Mouse (Mus musculus) MEL (cell line): ENCODE measurements around the gene Psmd9. TPM values are rescaled to one million over a fixed set of nuclear protein-coding genes. Genes with fewer than 3 reads are reported as not detected.

Source experiments
- DNase-seq: peaks from one replicate; pipeline ENCODE4 v3.0.0; 2011; ENCODE audit warnings: low read depth, low spot score
- H3K27ac ChIP-seq: 2 replicates; pipeline ENCODE4 v1.5.1; 2012; ENCODE audit warnings: low read depth, mild to moderate bottlenecking, control low read depth, low read length, moderate library complexity; ENCODE audit not compliant: control insufficient read depth
- H3K27me3 ChIP-seq, 2 experiments: fragments of 150-350 bp in 1 of 2; sonication (generic) in 1 of 2; 2 replicates each; pipeline ENCODE4 v1.6.1; 2012; ENCODE audit warnings: low read length in 2 of 2, mild to moderate bottlenecking in 2 of 2, improper control_type of control experiment in 1 of 2, moderate library complexity in 1 of 2; ENCODE audit not compliant: insufficient read depth in 2 of 2, control insufficient read depth in 1 of 2
- H3K36me3 ChIP-seq, 2 experiments: 2 replicates each; pipeline ENCODE4 v1.6.1; 2012 to 2014; ENCODE audit warnings: low read length in 2 of 2, improper control_type of control experiment in 1 of 2, inconsistent platforms in 1 of 2, mild to moderate bottlenecking in 1 of 2; ENCODE audit not compliant: insufficient read depth in 2 of 2, control insufficient read depth in 1 of 2
- H3K4me1 ChIP-seq, 2 experiments: fragments of 150-350 bp in 1 of 2; sonication (generic) in 1 of 2; 2 replicates each; pipeline ENCODE4 v1.6.1; 2012; ENCODE audit warnings: low read length in 2 of 2, improper control_type of control experiment in 1 of 2, mild to moderate bottlenecking in 1 of 2; ENCODE audit not compliant: insufficient read depth in 2 of 2, control insufficient read depth in 1 of 2
- H3K4me3 ChIP-seq, 2 experiments: fragments of 150-350 bp in 1 of 2; sonication (generic) in 1 of 2; 2 replicates each; pipeline ENCODE4 v1.5.1; 2012; ENCODE audit warnings: low read depth in 2 of 2, low read length in 2 of 2, mild to moderate bottlenecking in 2 of 2, moderate library complexity in 2 of 2, control low read depth in 1 of 2, improper control_type of control experiment in 1 of 2; ENCODE audit not compliant: control insufficient read depth in 1 of 2, insufficient read depth in 1 of 2
- H3K79me2 ChIP-seq: 2 replicates; pipeline ENCODE4 v1.6.1; 2012; ENCODE audit warnings: mild to moderate bottlenecking, low read length, moderate library complexity; ENCODE audit not compliant: control insufficient read depth, poor library complexity, insufficient read depth
- H3K9ac ChIP-seq: 2 replicates; pipeline ENCODE4 v1.6.1; 2012; ENCODE audit warnings: low read depth, mild to moderate bottlenecking, control low read depth, low read length, moderate library complexity; ENCODE audit not compliant: control insufficient read depth, poor library complexity, severe bottlenecking
- H3K9me3 ChIP-seq: fragments of 150-350 bp; sonication (generic); replicated peaks from 2 replicates; pipeline ENCODE4 v1.6.1; 2012; ENCODE audit warnings: mild to moderate bottlenecking, low read length, improper control_type of control experiment, moderate library complexity; ENCODE audit not compliant: insufficient read depth
- BHLHE40 ChIP-seq: IDR thresholded peaks from 2 replicates; pipeline ENCODE4 v1.6.1; 2012; ENCODE audit warnings: low read depth, mild to moderate bottlenecking, inconsistent platforms, low read length, improper control_type of control experiment, borderline replicate concordance
- CHD1 ChIP-seq: IDR thresholded peaks from 2 replicates; pipeline ENCODE4 v1.6.1; 2012; ENCODE audit warnings: low read depth, mild to moderate bottlenecking, inconsistent platforms, low read length, improper control_type of control experiment
- CHD2 ChIP-seq: IDR thresholded peaks from 2 replicates; pipeline ENCODE4 v1.6.1; 2011; ENCODE audit warnings: low read length, improper control_type of control experiment
- ELF1 ChIP-seq: IDR thresholded peaks from 2 replicates; pipeline ENCODE4 v1.6.1; 2014; ENCODE audit warnings: low read depth, mild to moderate bottlenecking, inconsistent platforms, low read length, improper control_type of control experiment, moderate library complexity
- EP300 ChIP-seq, 2 experiments: IDR thresholded peaks; 2 replicates each; pipeline ENCODE4 v1.6.1; 2011; ENCODE audit warnings: improper control_type of control experiment in 2 of 2, low read length in 2 of 2, low read depth in 1 of 2, mild to moderate bottlenecking in 1 of 2
- ETS1 ChIP-seq: IDR thresholded peaks from 2 replicates; pipeline ENCODE4 v1.6.1; 2012; ENCODE audit warnings: low read depth, mild to moderate bottlenecking, inconsistent platforms, low read length, improper control_type of control experiment, moderate library complexity
- GATA1 ChIP-seq: IDR thresholded peaks from 2 replicates; pipeline ENCODE4 v1.6.1; 2011; ENCODE audit warnings: low read depth, low read length, improper control_type of control experiment
- HCFC1 ChIP-seq: IDR thresholded peaks from 2 replicates; pipeline ENCODE4 v1.6.1; 2012; ENCODE audit warnings: low read depth, mild to moderate bottlenecking, inconsistent platforms, low read length, improper control_type of control experiment, moderate library complexity
- JUND ChIP-seq: IDR thresholded peaks from 2 replicates; pipeline ENCODE4 v1.6.1; 2011; ENCODE audit warnings: low read depth, mild to moderate bottlenecking, improper control_type of control experiment, low read length
- KAT2A ChIP-seq: conservative IDR thresholded peaks from 2 replicates; pipeline ENCODE4 v1.6.1; 2012; ENCODE audit warnings: low read depth, low read length, improper control_type of control experiment, inconsistent platforms
- MAFK ChIP-seq: IDR thresholded peaks from 2 replicates; pipeline ENCODE4 v1.6.1; 2011; ENCODE audit warnings: low read depth, mild to moderate bottlenecking, low read length, improper control_type of control experiment, borderline replicate concordance
- MEF2A ChIP-seq: IDR thresholded peaks from 2 replicates; pipeline ENCODE4 v1.6.1; 2014; ENCODE audit warnings: low read depth, mild to moderate bottlenecking, inconsistent platforms, low read length, improper control_type of control experiment; ENCODE audit not compliant: poor library complexity, insufficient replicate concordance, severe bottlenecking; ENCODE audit errors: extremely low read depth
- MXI1 ChIP-seq: IDR thresholded peaks from 2 replicates; pipeline ENCODE4 v1.6.1; 2011; ENCODE audit warnings: mild to moderate bottlenecking, low read depth, low read length, improper control_type of control experiment
- MYB ChIP-seq: IDR thresholded peaks from 2 replicates; pipeline ENCODE4 v1.6.1; 2011; ENCODE audit warnings: mild to moderate bottlenecking, low read depth, low read length, improper control_type of control experiment
- NELFE ChIP-seq: IDR thresholded peaks from 2 replicates; pipeline ENCODE4 v1.6.1; 2011; ENCODE audit warnings: low read depth, low read length, improper control_type of control experiment
- NRF1 ChIP-seq: IDR thresholded peaks from 2 replicates; pipeline ENCODE4 v1.6.1; 2014; ENCODE audit warnings: low read depth, mild to moderate bottlenecking, inconsistent platforms, low read length, improper control_type of control experiment, moderate library complexity; ENCODE audit not compliant: poor library complexity, insufficient read depth, severe bottlenecking
- POLR2A ChIP-seq, 2 experiments: IDR thresholded peaks; 2 replicates each; pipeline ENCODE4 v1.6.1; 2011 to 2012; ENCODE audit warnings: low read length in 2 of 2, mild to moderate bottlenecking in 2 of 2, control low read depth in 1 of 2, improper control_type of control experiment in 1 of 2, low read depth in 1 of 2, moderate library complexity in 1 of 2; ENCODE audit not compliant: control insufficient read depth in 1 of 2, insufficient read depth in 1 of 2, poor library complexity in 1 of 2
- POLR2AphosphoS2 ChIP-seq: IDR thresholded peaks from 2 replicates; pipeline ENCODE4 v1.6.1; 2011; ENCODE audit warnings: low read length, improper control_type of control experiment
- RAD21 ChIP-seq: IDR thresholded peaks from 2 replicates; pipeline ENCODE4 v1.6.1; 2011; ENCODE audit warnings: mild to moderate bottlenecking, low read depth, low read length, improper control_type of control experiment
- SIN3A ChIP-seq: IDR thresholded peaks from 2 replicates; pipeline ENCODE4 v1.6.1; 2012; ENCODE audit warnings: low read length, improper control_type of control experiment, inconsistent platforms
- TAL1 ChIP-seq: IDR thresholded peaks from 2 replicates; pipeline ENCODE4 v1.6.1; 2012; ENCODE audit warnings: mild to moderate bottlenecking, inconsistent platforms, low read length, moderate library complexity, mixed read lengths
- TBP ChIP-seq: IDR thresholded peaks from 2 replicates; pipeline ENCODE4 v1.8.0; 2011; ENCODE audit warnings: low read depth, low read length, improper control_type of control experiment
- TCF12 ChIP-seq: IDR thresholded peaks from 2 replicates; pipeline ENCODE4 v1.6.1; 2014; ENCODE audit warnings: low read depth, mild to moderate bottlenecking, inconsistent platforms, low read length, improper control_type of control experiment, moderate library complexity
- UBTF ChIP-seq: IDR thresholded peaks from 2 replicates; pipeline ENCODE4 v1.6.1; 2012; ENCODE audit warnings: low read depth, mild to moderate bottlenecking, inconsistent platforms, low read length, improper control_type of control experiment, moderate library complexity, borderline replicate concordance; ENCODE audit not compliant: insufficient read depth
- USF1 ChIP-seq: IDR thresholded peaks from 2 replicates; pipeline ENCODE4 v1.6.1; 2014; ENCODE audit warnings: low read depth, mild to moderate bottlenecking, inconsistent platforms, low read length, improper control_type of control experiment, moderate library complexity
- USF2 ChIP-seq, 2 experiments: IDR thresholded peaks; 2 replicates each; pipeline ENCODE4 v1.6.1; 2011 to 2012; ENCODE audit warnings: improper control_type of control experiment in 2 of 2, low read length in 2 of 2, borderline replicate concordance in 1 of 2, inconsistent platforms in 1 of 2, low read depth in 1 of 2, mild to moderate bottlenecking in 1 of 2; ENCODE audit not compliant: insufficient read depth in 1 of 2
- ZC3H11A ChIP-seq: IDR thresholded peaks from 2 replicates; pipeline ENCODE4 v1.6.1; 2012; ENCODE audit warnings: low read depth, mild to moderate bottlenecking, inconsistent platforms, low read length, improper control_type of control experiment
- ZNF384 ChIP-seq: IDR thresholded peaks from 2 replicates; pipeline ENCODE4 v1.6.1; 2012; ENCODE audit warnings: low read depth, mild to moderate bottlenecking, inconsistent platforms, low read length, improper control_type of control experiment
- polyA plus RNA-seq, 2 experiments: library from polyadenylated mRNA; stranded (reverse) in 1 of 2; unstranded in 1 of 2; fragments of >175 nt in 1 of 2; fragments of >200 nt in 1 of 2; gene quantifications; 2 replicates each; pipeline versions ENCODE4 v1.2.1 to v1.2.4; 2012; ENCODE audit warnings: low replicate concordance in 2 of 2, low read depth in 1 of 2; ENCODE audit not compliant: insufficient read length in 2 of 2, insufficient read depth in 1 of 2, missing spikeins in 1 of 2
- total RNA-seq: library from RNA; depleted of rRNA; stranded (reverse); fragments of 300-350 nt; gene quantifications from 2 replicates; pipeline ENCODE4 v1.2.3, GENCODE M21; 2012

Gene Psmd9
- total and polyA plus RNA-seq, 3 experiments, result 32.0 to 54.6 TPM; not detected in 1

DNA sequence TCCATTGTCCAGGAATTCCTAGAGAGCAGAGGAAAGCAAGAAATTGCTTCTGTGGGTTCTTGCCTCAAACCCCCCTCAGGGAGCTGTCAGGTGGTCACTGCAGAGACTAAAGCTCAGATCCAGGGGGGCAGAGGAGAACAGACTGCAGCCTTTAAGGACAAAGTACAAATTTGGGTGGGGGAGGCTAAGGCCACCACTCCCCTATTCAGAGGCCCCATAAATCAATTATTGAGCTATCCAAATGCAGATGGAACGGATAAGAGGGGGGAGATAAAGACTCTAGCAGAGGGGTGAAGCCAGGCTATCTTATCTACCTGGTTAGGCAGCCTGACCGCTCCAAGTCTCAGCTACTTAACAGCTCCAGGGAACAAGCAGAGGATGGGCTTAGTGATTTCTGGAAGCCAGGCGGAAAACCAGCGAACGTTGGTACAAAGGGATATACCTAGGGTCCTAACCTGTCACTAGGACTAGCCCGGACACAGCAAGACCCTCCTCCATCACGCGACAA, 34.3 kb upstream of the Psmd9 start (continued):
- no peak for TF ChIP-seq ETS1
- TF ChIP-seq UBTF, result no peak
- TF ChIP-seq, all 39 proteins: peak for 8

GRCm38 (mm10) chr5:123135471-123136360, 33.5 kb upstream of the Psmd9 start:
- Histone ChIP-seq H3K4me3 (peak overlapping the region; percentile 37 to 48), H3K27ac (peak overlapping the region; percentile 100), H3K9ac (peak overlapping the region; percentile 87), H3K27me3 (no peaks in the 10 kb centered on the region), H3K79me2 (peaks cover 37% of the 10 kb centered on the region), H3K4me1 (peaks cover 4 to 34% of the 10 kb centered on the region in 2 experiments; a peak in 3 of 4 replicates), H3K36me3 (peaks cover 0 to 29% of the 10 kb centered on the region in 2 experiments; a peak in 2 of 4 replicates), H3K9me3 (no peaks in the 10 kb centered on the region)
- TF ChIP-seq CHD2, result no peak
- TF ChIP-seq MXI1, result no peak; the same call in 1 of the 2 replicates
- TF ChIP-seq BHLHE40, result peak; percentile 56
- no peak for TF ChIP-seq ZNF384
- TF ChIP-seq TAL1, result no peak
- 0 out of 2 replicates have a peak, but pooled peaks have one; percentile 15 for TF ChIP-seq HCFC1
- no peak for TF ChIP-seq MYB
- no peak; the same call in 1 of the 2 replicates for TF ChIP-seq KAT2A
- TF ChIP-seq CHD1, result peak; percentile 48; the same call in 1 of the 2 replicates
- TF ChIP-seq ZC3H11A, result no peak
- TF ChIP-seq RAD21, result no peak
- peak; percentile 82 for TF ChIP-seq TBP
- peak; percentile 61 for TF ChIP-seq TCF12
- TF ChIP-seq MEF2A, result peak; percentile 29; the same call in 1 of the 2 replicates
- peak; percentile 70 for TF ChIP-seq NELFE
- peak; percentile 54; the same call in 1 of the 2 replicates for TF ChIP-seq POLR2AphosphoS2
- TF ChIP-seq SIN3A, result 0 out of 2 replicates have a peak, but pooled peaks have one; percentile 52
- TF ChIP-seq JUND, result no peak
- no peak for TF ChIP-seq MAFK
- TF ChIP-seq EP300 (IDR thresholded peaks at IDR 0.05; ENCODE audit: low read depth in 1 of 2, low read length in 2 of 2), result peak; percentile 4 to 53; a peak in 1 of 4 replicates
- peak; percentile 25 to 72; a peak in 3 of 4 replicates for TF ChIP-seq POLR2A (IDR thresholded peaks at IDR 0.05; ENCODE audit: control insufficient read depth in 1 of 2, insufficient read depth in 1 of 2, low read depth in 1 of 2, low read length in 2 of 2, poor library complexity in 1 of 2)
- TF ChIP-seq NRF1, result no peak
- TF ChIP-seq USF1, result no peak
- TF ChIP-seq USF2 (IDR thresholded peaks at IDR 0.05; ENCODE audit: borderline replicate concordance in 1 of 2, insufficient read depth in 1 of 2, low read depth in 1 of 2, low read length in 2 of 2), result no peak
- TF ChIP-seq ELF1, result no peak
- TF ChIP-seq ETS1, result peak; percentile 74
- TF ChIP-seq GATA1, result peak; percentile 55; the same call in 1 of the 2 replicates
- DNase-seq, result peak; percentile 92
